Mouse (Mus musculus) urinary bladder, postnatal 10 days (tissue): Measurements from ENCODE around the gene Skiv2l.
"Not testable (repeated sequence)": the region's sequence is repeated elsewhere in the genome, so short reads cannot be mapped to it uniquely, and the experiment has no call there.

Experiments
- DNase-seq: peaks from one replicate; pipeline ENCODE4 v3.0.0; 2022; ENCODE audit warnings: low spot score

Skiv2l gene

GRCm38 (mm10) chr17:34811275-34811674 lies 38.7 kb downstream of the Skiv2l start:
- DNase-seq = no peak

GRCm38 (mm10) chr17:34810811-34811210 lies 39.2 kb downstream of the Skiv2l start:
- not testable (repeated sequence) for DNase-seq

GRCm38 (mm10) chr17:34810411-34810810 lies 39.6 kb downstream of the Skiv2l start:
- not testable (repeated sequence) for DNase-seq

GRCm38 (mm10) chr17:34808599-34809205 lies 41.3 kb downstream of the Skiv2l start:
- DNase-seq = no peak

GRCm38 (mm10) chr17:34807176-34807575 lies 42.8 kb downstream of the Skiv2l start:
- DNase-seq = no peak

- DNase-seq = no peak
Observed at GRCm38 (mm10) chr17:34804871-34805562, 45.0 kb downstream of the Skiv2l start.

GRCm38 (mm10) chr17:34804301-34804700 lies 45.7 kb downstream of the Skiv2l start, which contains the start of gene Cyp21a1:
Cyp21a1 (minus strand) TSS chr17:34804561.
- DNase-seq = not testable (repeated sequence)

GRCm38 (mm10) chr17:34803367-34803766 lies 46.6 kb downstream of the Skiv2l start:
- not testable (repeated sequence) for DNase-seq

- DNase-seq = not testable (repeated sequence)
Observed at GRCm38 (mm10) chr17:34802756-34803155, 47.3 kb downstream of the Skiv2l start.

- DNase-seq = not testable (repeated sequence)
Observed at GRCm38 (mm10) chr17:34800781-34801305, 49.2 kb downstream of the Skiv2l start.

GRCm38 (mm10) chr17:34799531-34799925 lies 50.5 kb downstream of the Skiv2l start:
- no peak for DNase-seq

GRCm38 (mm10) chr17:34798866-34799530 lies 51.0 kb downstream of the Skiv2l start:
- DNase-seq = no peak

GRCm38 (mm10) chr17:34798071-34798470 lies 51.9 kb downstream of the Skiv2l start:
- not testable (repeated sequence) for DNase-seq

- DNase-seq = not testable (repeated sequence)
Observed at GRCm38 (mm10) chr17:34797211-34797995, 52.6 kb downstream of the Skiv2l start.

- DNase-seq = no peak
Observed at GRCm38 (mm10) chr17:34796311-34797140, 53.5 kb downstream of the Skiv2l start.

- DNase-seq = no peak
Observed at GRCm38 (mm10) chr17:34795633-34796032, 54.4 kb downstream of the Skiv2l start.

GRCm38 (mm10) chr17:34795016-34795415 lies 55.0 kb downstream of the Skiv2l start:
- DNase-seq = no peak
